Mouse (Mus musculus) embryonic facial prominence, embryonic 13.5 days (tissue): ENCODE data around the gene Tfpi. TPM values are rescaled to one million over a fixed set of nuclear protein-coding genes. Genes with fewer than 3 reads are reported as not detected.

Source experiments
- ATAC-seq: fragments of 200-750 bp; cut with Nextera tagmentation; 2 replicates; pipeline ENCODE4 v1.8.0; 2017; ENCODE audit warnings: low read depth; ENCODE audit not compliant: insufficient number of reproducible peaks, insufficient read depth, low FRiP score, low TSS enrichment
- H3K27ac ChIP-seq: fragments of 300-500 bp; sonication (generic); 2 replicates; pipeline ENCODE4 v1.5.1; 2015; ENCODE audit warnings: moderate library complexity, mild to moderate bottlenecking, inconsistent platforms
- H3K27me3 ChIP-seq: fragments of 300-500 bp; sonication (generic); 2 replicates; pipeline ENCODE4 v1.6.1; 2015; ENCODE audit warnings: mild to moderate bottlenecking, inconsistent platforms
- H3K36me3 ChIP-seq: fragments of 300-500 bp; sonication (generic); 2 replicates; pipeline ENCODE4 v1.6.1; 2015; ENCODE audit warnings: mild to moderate bottlenecking, inconsistent platforms
- H3K4me1 ChIP-seq: fragments of 300-500 bp; sonication (generic); 2 replicates; pipeline ENCODE4 v1.6.1; 2015; ENCODE audit warnings: inconsistent platforms
- H3K4me2 ChIP-seq: fragments of 300-500 bp; sonication (generic); 2 replicates; pipeline ENCODE4 v1.6.1; 2015; ENCODE audit warnings: moderate library complexity, mild to moderate bottlenecking, inconsistent platforms
- H3K4me3 ChIP-seq: fragments of 300-500 bp; sonication (generic); 2 replicates; pipeline ENCODE4 v1.5.1; 2015; ENCODE audit warnings: mild to moderate bottlenecking, inconsistent platforms
- H3K9ac ChIP-seq: fragments of 300-500 bp; sonication (generic); 2 replicates; pipeline ENCODE4 v1.6.1; 2015; ENCODE audit warnings: mild to moderate bottlenecking, inconsistent platforms
- H3K9me3 ChIP-seq: fragments of 300-500 bp; sonication (generic); 2 replicates; pipeline ENCODE4 v1.6.1; 2016; ENCODE audit warnings: inconsistent platforms
- WGBS: fragments of 180-500 bp; shearing (Covaris S2); methylation state at CpG from one replicate; pipeline ENCODE4 v1.1.7; 2015; ENCODE audit warnings: mixed read lengths; 5-methylcytosine and 5-hydroxymethylcytosine counted together
- polyA plus RNA-seq: library from polyadenylated mRNA; unstranded; fragments of >200 nt; fragmentation: Nextera tagmentation; extraction: Ambion mirVana; gene quantifications from 2 replicates; pipeline ENCODE4 v1.2.1, GENCODE M21; 2015

Tfpi gene
- polyA plus RNA-seq, 1 experiment from 2014 or later = 20.4 TPM

DNA sequence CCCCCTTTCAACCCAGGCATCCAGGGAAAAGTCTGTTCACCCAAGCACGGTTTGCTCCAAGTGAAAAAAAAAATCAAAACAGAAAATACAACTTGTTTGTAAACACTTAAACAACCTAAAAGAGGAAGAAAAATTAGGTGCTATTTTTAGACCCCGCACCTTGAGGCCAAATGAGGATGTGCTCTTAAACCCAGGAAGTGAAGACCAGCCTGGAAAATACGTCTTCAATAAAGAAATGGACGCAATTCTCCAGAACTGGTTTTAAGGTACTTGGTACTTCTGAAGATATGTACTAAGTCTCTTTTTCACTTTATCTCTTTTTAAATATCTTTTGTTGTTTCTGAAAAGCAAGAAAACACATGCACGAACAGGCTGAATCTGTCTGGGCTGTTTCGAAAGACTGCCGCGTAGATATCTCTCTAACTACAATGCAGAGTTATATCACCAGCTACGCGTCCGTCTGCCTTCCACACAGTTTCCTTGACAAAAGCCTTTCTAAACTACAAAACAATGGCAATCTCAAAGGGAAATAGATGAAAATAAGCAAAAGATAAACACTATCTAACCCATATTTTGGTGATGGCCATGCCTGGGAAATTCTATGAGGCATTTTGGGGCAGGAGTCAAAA is 89.1 kb downstream of the Tfpi start:
- peak overlapping the region; percentile 46 for H3K4me2 ChIP-seq
- peak overlapping the region; percentile 28; the same call in 1 of the 2 replicates for H3K27ac ChIP-seq
- H3K27me3 ChIP-seq = no peaks in the 10 kb centered on the region
- H3K36me3 ChIP-seq = no peaks in the 10 kb centered on the region
- 65% methylated on average over 11 of the region's 11 CpGs for WGBS
- no peaks in the 10 kb centered on the region for H3K9me3 ChIP-seq
- H3K4me3 ChIP-seq = peak overlapping the region; percentile 23; the same call in 1 of the 2 replicates
- H3K4me1 ChIP-seq = peaks cover 11% of the 10 kb centered on the region; the same call in 1 of the 2 replicates
- ATAC-seq = no peak
- no peak overlapping the region for H3K9ac ChIP-seq

DNA sequence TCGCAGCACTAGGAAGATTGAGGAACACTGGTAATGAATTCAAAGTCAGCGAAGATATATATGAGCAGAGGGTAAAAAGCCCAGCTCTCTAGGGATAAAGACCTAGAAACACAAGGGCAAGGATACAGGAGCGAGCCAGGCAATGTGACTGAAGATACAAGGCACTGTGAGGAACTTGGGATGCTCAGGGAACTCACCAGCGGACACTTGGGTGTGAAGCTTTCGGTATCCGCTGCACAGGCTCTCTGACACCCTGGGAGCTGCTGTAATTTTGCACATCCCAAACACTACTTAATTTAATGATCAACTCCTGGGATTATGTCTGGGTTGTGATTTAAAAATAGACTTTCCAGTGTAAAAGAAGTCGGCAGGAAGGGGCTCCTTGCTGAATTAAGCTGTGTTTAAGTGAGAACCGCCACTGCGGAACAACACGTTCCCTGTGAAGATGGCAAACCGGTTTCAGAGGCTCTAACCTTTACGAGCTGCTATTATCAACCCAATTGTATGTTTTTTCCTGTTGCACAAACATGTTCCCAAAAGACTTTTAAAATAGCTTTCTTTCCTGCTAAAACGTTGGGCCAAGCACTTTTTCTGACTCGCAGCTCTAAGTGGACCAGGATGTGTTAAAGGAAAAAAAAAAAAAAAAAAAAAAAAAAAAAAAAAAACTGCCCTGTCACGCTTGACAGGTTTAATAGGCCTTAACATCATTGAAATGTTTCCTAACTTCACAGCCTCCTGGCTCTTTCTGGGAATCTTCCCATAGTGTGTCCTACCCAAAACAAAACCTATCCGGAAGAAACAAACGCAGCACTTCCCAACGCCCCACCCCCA is 89.8 kb downstream of the Tfpi start:
- no peaks in the 10 kb centered on the region for H3K9me3 ChIP-seq
- WGBS = 34% methylated on average over 18 of the region's 18 CpGs
- no peak for ATAC-seq
- no peak overlapping the region for H3K9ac ChIP-seq
- H3K36me3 ChIP-seq = no peaks in the 10 kb centered on the region
- peak overlapping the region; percentile 46 for H3K4me2 ChIP-seq
- peaks cover 13% of the 10 kb centered on the region; the same call in 1 of the 2 replicates for H3K4me1 ChIP-seq
- 0 out of 2 replicates have a peak overlapping the region, but pooled peaks have one; percentile 28 for H3K27ac ChIP-seq
- H3K27me3 ChIP-seq = no peaks in the 10 kb centered on the region
- peak overlapping the region; percentile 23 for H3K4me3 ChIP-seq

DNA sequence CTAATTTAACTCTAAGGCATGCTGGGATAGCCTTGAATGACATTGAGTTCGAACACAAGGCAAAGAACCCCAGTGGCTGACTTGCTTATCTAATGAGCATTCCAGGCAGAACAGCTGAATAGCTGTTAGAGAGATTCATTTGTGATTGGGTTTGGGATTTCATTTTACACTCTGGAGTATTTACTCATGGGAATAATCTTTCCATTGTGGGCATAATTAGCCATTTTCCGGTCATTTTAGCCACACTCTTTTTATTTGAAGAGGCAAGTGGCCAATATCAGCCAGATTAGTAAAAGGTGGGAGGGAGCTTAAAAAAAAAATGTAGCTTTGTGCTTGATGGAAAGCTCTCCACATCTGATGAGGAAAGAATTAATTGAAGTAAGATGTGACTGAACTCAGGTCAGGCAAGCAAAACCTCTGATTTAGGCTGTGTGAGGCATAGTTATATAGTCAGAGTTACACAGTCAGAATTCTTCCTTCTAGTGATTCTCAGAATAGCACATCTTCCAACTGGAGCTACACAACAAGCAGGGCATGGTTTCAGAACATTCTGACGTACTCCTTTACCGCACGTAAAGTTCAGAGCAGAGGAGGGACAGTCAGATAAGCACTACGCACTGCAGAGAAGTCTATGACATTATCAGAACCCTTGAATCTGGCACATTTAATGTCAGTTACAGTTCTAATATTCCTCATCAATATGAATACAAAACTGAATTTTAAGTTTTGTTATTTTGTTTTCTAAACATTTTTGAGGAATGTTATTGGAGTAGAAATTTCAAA is 91.5 kb downstream of the Tfpi start:
- Histone ChIP-seq H3K9me3 (no peaks in the 10 kb centered on the region), H3K27ac (no peak overlapping the region), H3K27me3 (no peaks in the 10 kb centered on the region), H3K36me3 (no peaks in the 10 kb centered on the region), H3K4me2 (no peak overlapping the region), H3K4me1 (peaks cover 22% of the 10 kb centered on the region; the same call in 1 of the 2 replicates), H3K4me3 (no peak overlapping the region), H3K9ac (no peak overlapping the region)
- WGBS = 67% methylated on average over 6 of the region's 6 CpGs
- no peak for ATAC-seq

DNA sequence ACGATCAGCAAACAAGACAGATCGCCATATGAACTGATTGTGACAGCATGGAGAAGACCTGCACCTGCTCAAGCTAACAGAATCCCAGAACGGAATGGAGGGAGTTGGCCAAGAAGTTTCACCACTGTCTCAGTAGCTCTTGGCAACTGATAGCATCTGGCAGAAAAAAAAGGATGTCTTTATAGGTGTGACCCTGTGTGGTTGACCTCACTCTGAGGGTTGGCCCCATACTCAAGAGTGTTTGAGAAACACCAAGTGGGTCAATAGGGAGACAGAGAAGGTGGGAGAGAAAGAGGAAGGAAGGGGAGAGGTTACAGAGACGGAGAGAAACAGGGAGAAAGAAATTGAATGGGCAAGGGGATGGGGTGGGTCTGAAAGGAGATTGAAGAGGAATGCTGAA is 92.7 kb downstream of the Tfpi start:
- no peaks in the 10 kb centered on the region for H3K9me3 ChIP-seq
- H3K4me2 ChIP-seq = no peak overlapping the region
- WGBS = 77% methylated on average over 4 of the region's 4 CpGs
- peaks cover 22% of the 10 kb centered on the region; the same call in 1 of the 2 replicates for H3K4me1 ChIP-seq
- no peak overlapping the region for H3K9ac ChIP-seq
- H3K27me3 ChIP-seq = no peaks in the 10 kb centered on the region
- H3K36me3 ChIP-seq = no peaks in the 10 kb centered on the region
- no peak overlapping the region for H3K4me3 ChIP-seq
- H3K27ac ChIP-seq = no peak overlapping the region
- ATAC-seq = no peak

Other genes starting within 250 kb of the Tfpi start
- gene Calcrl, start 51.4 kb downstream of the Tfpi start, polyA plus RNA-seq = 14.7 and 20.5 TPM in 2 replicates
- gene Ctnnd1, start 174.0 kb upstream of the Tfpi start, polyA plus RNA-seq = 43.8 and 49.6 TPM in 2 replicates
- 0.36 and 0.41 TPM in 2 replicates for gene Btbd18, start 182.3 kb upstream of the Tfpi start, polyA plus RNA-seq
- gene Selenoh, start 194.0 kb upstream of the Tfpi start, polyA plus RNA-seq = 292 and 345 TPM in 2 replicates
- gene Gm28635, start 201.3 kb upstream of the Tfpi start, polyA plus RNA-seq = not detected in 2 replicates
- 33.4 and 38.5 TPM in 2 replicates for gene Med19, start 201.6 kb upstream of the Tfpi start, polyA plus RNA-seq
- 105 and 113 TPM in 2 replicates for gene Tmx2, start 202.4 kb upstream of the Tfpi start, polyA plus RNA-seq
- gene Zdhhc5, start 238.4 kb upstream of the Tfpi start, polyA plus RNA-seq = 25.2 and 29.6 TPM in 2 replicates